Mouse (Mus musculus): Measurements from ENCODE around the gene 2310030G06Rik. TPM values are rescaled to one million over a fixed set of nuclear protein-coding genes. Genes with fewer than 3 reads are reported as not detected.

2310030G06Rik gene
- total and polyA plus RNA-seq, 3 experiments = not detected

DNA sequence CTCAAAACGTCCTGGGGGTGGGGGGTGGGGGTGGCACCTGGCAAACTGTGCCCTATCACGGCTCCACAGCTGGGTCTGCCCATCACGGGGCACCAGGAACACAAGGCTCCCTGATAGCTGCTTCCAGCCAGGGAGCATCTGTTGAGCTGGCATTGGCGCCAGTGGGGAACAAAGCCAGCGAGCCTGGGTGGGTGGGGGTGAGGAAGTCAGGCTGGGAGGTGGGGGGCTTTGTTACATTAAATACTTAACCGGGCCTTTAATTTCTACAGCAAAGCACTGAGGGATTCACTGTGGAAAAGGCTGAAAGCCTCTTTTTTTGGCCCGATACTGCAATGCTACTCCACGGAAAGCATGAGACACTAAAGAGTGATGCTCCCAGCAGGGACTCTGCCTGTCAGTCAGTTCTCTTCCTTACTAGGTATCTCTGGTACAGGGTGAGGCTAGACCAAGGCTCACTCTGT, 23.9 kb downstream of the 2310030G06Rik start:
- DNase-seq (ENCODE audit: low read depth, low spot score) = no peak
- Histone ChIP-seq H3K36me3 (ENCODE audit: control insufficient read depth in 1 of 2, insufficient read depth in 2 of 2, low read length in 2 of 2) (no peaks in the 10 kb centered on the region), H3K27ac (ENCODE audit: control insufficient read depth, low read depth, low read length) (no peak overlapping the region), H3K79me2 (ENCODE audit: control insufficient read depth, insufficient read depth, low read length, poor library complexity) (no peaks in the 10 kb centered on the region), H3K4me3 (ENCODE audit: control insufficient read depth in 1 of 2, insufficient read depth in 1 of 2, low read depth in 2 of 2, low read length in 2 of 2) (no peak overlapping the region), H3K9me3 (replicated peaks; ENCODE audit: insufficient read depth, low read length) (no peaks in the 10 kb centered on the region), H3K4me1 (ENCODE audit: control insufficient read depth in 1 of 2, insufficient read depth in 2 of 2, low read length in 2 of 2) (0 out of 4 replicates have a peak, but pooled peaks cover 0 to 2% of the 10 kb centered on the region in 2 experiments), H3K9ac (ENCODE audit: control insufficient read depth, low read depth, low read length, poor library complexity, severe bottlenecking) (no peak overlapping the region), H3K27me3 (ENCODE audit: control insufficient read depth in 1 of 2, insufficient read depth in 2 of 2, low read length in 2 of 2) (peaks cover 9 to 13% of the 10 kb centered on the region in 2 experiments)
- TF ChIP-seq ZC3H11A (IDR thresholded peaks at IDR 0.05; ENCODE audit: low read depth, low read length) = no peak
- no peak for TF ChIP-seq MAFK (IDR thresholded peaks at IDR 0.05; ENCODE audit: borderline replicate concordance, low read depth, low read length)
- TF ChIP-seq GATA1 (IDR thresholded peaks at IDR 0.05; ENCODE audit: low read depth, low read length) = no peak
- no peak for TF ChIP-seq MYC (IDR thresholded peaks at IDR 0.05; ENCODE audit: low read depth, low read length)
- TF ChIP-seq MXI1 (IDR thresholded peaks at IDR 0.05; ENCODE audit: low read depth, low read length) = no peak
- TF ChIP-seq UBTF (IDR thresholded peaks at IDR 0.05; ENCODE audit: borderline replicate concordance, insufficient read depth, low read depth, low read length) = no peak
- no peak for TF ChIP-seq MAX (IDR thresholded peaks at IDR 0.05; ENCODE audit: low read length)
- TF ChIP-seq NELFE (IDR thresholded peaks at IDR 0.05; ENCODE audit: low read depth, low read length) = no peak

DNA sequence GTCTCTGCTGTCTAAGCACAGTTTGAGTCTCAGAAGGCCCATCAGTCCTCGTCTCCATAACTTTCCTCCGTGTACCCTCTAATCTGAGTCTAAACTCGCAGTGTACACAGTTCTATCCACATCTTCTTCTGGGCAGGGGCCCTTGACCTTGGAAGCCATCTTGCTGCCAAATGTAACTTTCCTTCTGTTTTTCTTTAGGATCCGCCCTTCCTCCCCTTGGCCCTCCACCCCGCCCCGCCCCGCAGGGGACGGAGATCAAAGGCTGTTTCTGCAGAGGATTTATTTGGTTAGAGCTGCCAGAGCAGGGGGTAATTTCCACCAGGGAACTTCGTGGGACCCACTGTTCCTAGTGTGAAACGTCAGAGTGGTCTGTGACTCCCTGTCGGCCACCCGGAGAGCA, 25.3 kb downstream of the 2310030G06Rik start:
- Histone ChIP-seq H3K9ac (ENCODE audit: control insufficient read depth, low read depth, low read length, poor library complexity, severe bottlenecking) (no peak overlapping the region), H3K4me3 (ENCODE audit: control insufficient read depth in 1 of 2, insufficient read depth in 1 of 2, low read depth in 2 of 2, low read length in 2 of 2) (no peak overlapping the region), H3K27me3 (ENCODE audit: control insufficient read depth in 1 of 2, insufficient read depth in 2 of 2, low read length in 2 of 2) (peaks cover 9 to 16% of the 10 kb centered on the region in 2 experiments), H3K27ac (ENCODE audit: control insufficient read depth, low read depth, low read length) (no peak overlapping the region), H3K9me3 (replicated peaks; ENCODE audit: insufficient read depth, low read length) (no peaks in the 10 kb centered on the region), H3K36me3 (ENCODE audit: control insufficient read depth in 1 of 2, insufficient read depth in 2 of 2, low read length in 2 of 2) (no peaks in the 10 kb centered on the region), H3K4me1 (ENCODE audit: control insufficient read depth in 1 of 2, insufficient read depth in 2 of 2, low read length in 2 of 2) (0 out of 4 replicates have a peak, but pooled peaks cover 0 to 2% of the 10 kb centered on the region in 2 experiments), H3K79me2 (ENCODE audit: control insufficient read depth, insufficient read depth, low read length, poor library complexity) (no peaks in the 10 kb centered on the region)
- TF ChIP-seq BHLHE40 (IDR thresholded peaks at IDR 0.05; ENCODE audit: borderline replicate concordance, low read depth, low read length) (no peak), MAX (IDR thresholded peaks at IDR 0.05; ENCODE audit: low read length) (no peak), HCFC1 (IDR thresholded peaks at IDR 0.05; ENCODE audit: low read depth, low read length) (no peak), NRF1 (IDR thresholded peaks at IDR 0.05; ENCODE audit: insufficient read depth, low read depth, low read length, poor library complexity, severe bottlenecking) (no peak), KAT2A (conservative IDR thresholded peaks at IDR 0.05; ENCODE audit: low read depth, low read length) (no peak), SIN3A (IDR thresholded peaks at IDR 0.05; ENCODE audit: low read length) (no peak), MYC (IDR thresholded peaks at IDR 0.05; ENCODE audit: low read depth, low read length) (no peak), ZKSCAN1 (IDR thresholded peaks at IDR 0.05; ENCODE audit: low read depth, low read length) (no peak), ZC3H11A (IDR thresholded peaks at IDR 0.05; ENCODE audit: low read depth, low read length) (no peak), ETS1 (IDR thresholded peaks at IDR 0.05; ENCODE audit: low read depth, low read length) (no peak), GATA1 (IDR thresholded peaks at IDR 0.05; ENCODE audit: low read depth, low read length) (no peak), GABPA (IDR thresholded peaks at IDR 0.05; ENCODE audit: low read depth, low read length) (no peak), ZMIZ1 (IDR thresholded peaks at IDR 0.05; ENCODE audit: low read depth, low read length) (no peak), POLR2A (IDR thresholded peaks at IDR 0.05; ENCODE audit: control insufficient read depth in 1 of 2, insufficient read depth in 1 of 2, low read depth in 1 of 2, low read length in 2 of 2, poor library complexity in 1 of 2) (no peak), TBP (IDR thresholded peaks at IDR 0.05; ENCODE audit: low read depth, low read length) (no peak), EP300 (IDR thresholded peaks at IDR 0.05; ENCODE audit: low read depth in 1 of 2, low read length in 2 of 2) (no peak)
- no peak for DNase-seq (ENCODE audit: low read depth, low spot score)

Data from MEL (cell line).